Mouse (Mus musculus) lung, postnatal 14 days (tissue): ENCODE results near the gene Ntn5.
"Not testable (repeated sequence)": the region's sequence is repeated elsewhere in the genome, so short reads cannot be mapped to it uniquely, and the experiment has no call there.

Experiments
- DNase-seq: peaks from one replicate; pipeline ENCODE4 v3.0.0; 2021

Ntn5 gene

DNA sequence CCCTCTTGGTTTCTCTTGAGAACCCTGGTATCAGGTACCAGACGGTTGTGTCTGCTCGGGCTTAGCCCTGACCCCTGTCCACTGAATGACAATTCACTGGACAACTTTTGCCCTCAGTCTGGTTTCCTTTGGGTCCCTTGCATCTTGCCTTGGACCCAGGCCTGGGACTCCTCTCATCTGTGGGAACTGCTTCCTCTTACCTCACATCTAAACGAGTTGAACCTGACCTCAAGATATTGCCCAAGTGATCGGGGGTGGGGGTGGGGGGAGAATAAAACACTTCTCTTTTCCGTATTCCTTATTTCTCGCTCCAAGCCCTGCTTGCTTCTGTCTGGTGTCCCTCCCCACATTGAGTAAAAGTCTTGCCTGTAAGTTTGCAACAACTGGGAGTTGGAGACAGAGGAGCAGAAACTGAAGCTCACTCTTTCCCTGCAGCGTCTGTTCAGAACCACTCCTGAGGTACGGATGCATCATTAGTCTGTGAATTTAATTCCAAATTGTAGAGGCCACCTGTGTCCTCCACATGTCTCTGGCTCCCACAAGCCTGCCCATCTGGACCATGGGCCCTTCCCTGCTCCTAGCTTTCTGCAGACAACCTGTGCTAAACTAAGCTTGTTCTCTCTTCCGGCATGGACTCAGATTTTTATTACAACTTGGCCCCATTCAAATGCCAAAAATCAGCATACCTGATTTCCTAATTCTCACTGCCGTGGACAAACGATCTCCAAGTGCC, 22.9 kb upstream of the Ntn5 start:
- DNase-seq: no peak

DNA sequence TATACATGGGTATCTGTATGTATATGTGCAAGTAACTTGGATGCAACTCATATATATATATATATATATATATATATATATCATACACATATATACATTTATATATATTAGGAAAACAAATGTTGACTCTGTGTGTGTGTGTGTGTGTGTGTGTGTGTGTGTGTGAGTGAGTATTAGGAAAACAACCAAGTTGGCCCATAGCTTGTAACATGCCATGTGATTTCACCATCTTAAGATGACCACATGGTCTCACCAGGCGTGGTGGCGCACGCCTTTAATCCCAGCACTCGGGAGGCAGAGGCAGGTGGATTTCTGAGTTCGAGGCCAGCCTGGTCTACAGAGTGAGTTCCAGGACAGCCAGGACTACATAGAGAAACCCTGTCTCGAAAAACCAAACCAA, 22.1 kb upstream of the Ntn5 start:
- not testable (repeated sequence) for DNase-seq

DNA sequence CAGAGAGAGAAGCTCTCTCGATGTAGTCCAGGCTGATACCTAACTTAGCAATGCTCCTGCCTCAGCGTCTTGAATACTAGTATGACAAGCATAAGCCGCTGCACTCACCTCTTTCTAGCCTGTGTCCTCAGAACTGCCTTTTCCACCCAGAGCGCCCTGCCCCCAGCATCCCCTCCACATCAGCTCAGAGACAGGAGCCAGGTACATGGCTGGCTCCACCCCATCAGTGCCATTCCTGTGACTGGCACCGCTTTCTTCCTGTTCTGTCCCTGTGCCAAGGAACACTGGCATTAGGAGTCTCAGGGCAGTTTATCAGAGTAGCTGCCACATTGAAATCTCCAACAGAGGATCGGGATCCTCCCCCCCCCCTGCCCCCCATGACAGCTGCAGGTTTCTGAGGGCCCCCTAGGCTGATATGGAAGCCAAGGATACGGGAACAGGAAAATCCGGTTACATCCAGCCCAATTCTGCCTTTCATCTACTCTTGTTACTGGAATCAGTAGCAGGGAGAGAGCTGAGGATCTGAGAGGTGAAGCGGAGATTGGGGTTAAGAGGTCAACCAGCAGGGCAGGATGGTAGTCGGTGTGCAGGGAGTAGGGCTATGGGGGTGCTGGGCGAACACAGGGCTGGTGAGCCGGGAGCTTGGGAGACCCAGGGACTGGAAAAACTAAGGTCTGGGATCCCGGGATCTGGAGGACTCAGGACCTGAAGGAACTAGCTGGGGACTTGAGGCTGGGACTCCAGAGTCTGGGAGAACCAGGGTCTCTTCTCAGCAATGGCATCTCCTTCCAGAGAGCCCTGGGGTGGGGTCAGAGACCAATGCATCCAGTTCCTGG, 18.3 kb upstream of the Ntn5 start:
- DNase-seq: no peak

DNA sequence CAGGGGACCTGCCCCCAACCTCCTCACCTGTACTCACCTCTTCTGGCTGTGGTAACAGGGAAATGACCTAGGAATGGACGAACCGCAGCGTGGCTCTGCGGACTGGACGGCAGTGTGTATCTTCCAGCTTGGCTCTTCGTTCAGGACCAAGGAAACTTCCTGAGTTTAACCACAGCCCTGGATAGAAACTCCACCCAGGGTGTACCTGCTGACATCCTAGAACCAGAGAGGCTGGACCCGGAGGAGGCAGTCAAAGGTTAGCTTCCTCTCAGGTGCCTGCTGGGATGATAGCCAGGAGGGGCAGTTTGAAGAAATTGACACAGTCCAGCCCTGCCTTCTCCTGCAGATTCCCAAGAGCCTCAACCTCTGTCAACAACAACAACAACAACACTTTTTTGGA, 17.7 kb upstream of the Ntn5 start, which contains the start of gene Fut2:
Fut2 (minus strand) TSS at position 234 of the 400 bp plus-strand sequence.
- DNase-seq: no peak

DNA sequence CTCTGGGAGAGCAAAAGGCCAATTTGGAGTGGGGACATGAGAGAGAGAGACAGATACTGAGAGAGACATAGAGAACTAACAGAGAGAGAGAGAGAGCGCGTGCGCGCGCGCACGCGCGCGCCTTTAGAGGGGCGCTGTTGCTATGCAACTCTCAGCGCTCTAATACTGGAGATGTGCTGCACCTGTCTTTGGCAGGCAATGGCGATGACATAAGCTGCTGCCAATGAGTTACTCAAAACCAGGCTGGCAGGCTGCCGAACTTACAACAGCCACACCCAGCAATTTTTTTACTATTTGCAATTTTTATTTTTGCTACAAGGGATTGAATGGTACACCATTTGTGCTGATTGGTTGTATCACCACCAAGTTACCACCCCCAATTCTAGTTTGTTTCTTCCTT, 16.1 kb upstream of the Ntn5 start:
- no peak for DNase-seq

GRCm38 (mm10) chr7:45668921-45669320, 14.9 kb upstream of the Ntn5 start:
- DNase-seq: no peak

- no peak for DNase-seq
These were observed 6.1 kb upstream of the Ntn5 start for GRCm38 (mm10) chr7:45677627-45678295.

GRCm38 (mm10) chr7:45678513-45678912, 5.3 kb upstream of the Ntn5 start:
- no peak for DNase-seq

DNA sequence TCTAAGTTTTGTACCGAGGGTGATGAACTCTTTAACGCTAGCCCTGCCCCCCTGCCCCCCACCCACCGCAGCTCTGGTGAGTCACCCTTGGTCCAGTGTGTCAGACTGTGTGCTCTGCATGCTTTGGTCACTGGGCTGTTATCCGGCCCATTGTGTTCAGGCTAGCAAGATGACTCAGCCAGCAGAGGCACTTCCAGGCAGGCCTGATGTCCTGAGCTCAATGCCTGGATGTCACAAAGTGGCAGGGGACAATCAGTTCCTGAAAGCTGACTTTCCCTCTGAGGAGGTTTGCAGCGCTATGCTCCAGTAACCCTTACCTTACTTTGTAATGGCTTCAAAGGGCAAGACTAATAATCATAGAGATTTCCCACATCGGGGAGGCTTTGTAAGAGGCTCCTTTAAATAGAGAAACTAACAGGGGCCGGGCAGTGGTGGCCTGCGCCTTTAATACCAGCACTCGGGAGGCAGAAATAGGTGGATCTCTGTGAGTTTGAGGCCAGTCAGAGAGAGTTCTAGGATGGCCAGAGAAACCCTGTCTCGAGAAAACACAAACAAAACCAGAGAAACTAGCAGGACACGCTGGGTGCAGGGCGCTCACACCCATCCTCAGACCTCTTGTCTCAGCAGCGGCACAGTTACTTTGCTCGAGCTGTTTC, 3.7 kb upstream of the Ntn5 start:
- peak; percentile 44 for DNase-seq

DNA sequence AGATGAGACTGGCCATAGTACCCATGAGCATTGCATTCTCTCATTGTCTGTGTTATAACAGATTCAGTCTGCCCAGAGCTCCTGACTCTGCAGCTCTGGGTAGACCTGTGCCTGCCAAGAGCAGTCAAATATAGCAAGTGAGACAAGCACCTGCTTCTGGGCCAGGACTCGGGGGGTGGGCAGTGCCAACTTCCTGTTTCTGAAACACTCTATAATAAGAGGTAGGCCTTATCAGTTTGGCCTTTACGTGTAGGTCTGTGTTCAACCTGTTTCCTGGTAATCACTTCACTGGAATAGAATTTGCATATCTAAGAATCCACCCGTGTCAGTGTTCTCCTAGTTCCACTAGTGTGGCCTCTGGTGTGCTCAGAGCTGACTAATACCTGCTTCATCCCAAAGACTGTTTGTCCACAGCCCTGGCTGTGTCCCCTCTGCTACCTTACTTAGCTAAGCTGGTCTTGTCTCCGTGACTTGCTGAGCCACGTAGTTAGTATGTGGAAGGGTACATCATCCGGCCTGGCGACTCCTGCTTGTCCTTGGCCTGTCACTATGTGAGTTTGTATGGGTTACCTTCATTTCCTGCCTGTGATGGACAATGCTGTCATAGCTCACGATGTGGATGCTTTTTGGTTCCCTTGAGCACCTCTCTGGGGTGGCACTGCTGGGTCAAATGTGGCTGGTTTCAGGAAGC, 2.6 kb upstream of the Ntn5 start:
- peak; percentile 53 for DNase-seq

- peak; percentile 95 for DNase-seq
These were observed 1.4 kb upstream of the Ntn5 start for GRCm38 (mm10) chr7:45682144-45683126.

- no peak for DNase-seq
These were observed 2.0 kb downstream of the Ntn5 start for GRCm38 (mm10) chr7:45685811-45686210.

- no peak for DNase-seq
These were observed 3.0 kb downstream of the Ntn5 start for GRCm38 (mm10) chr7:45686841-45687240.

DNA sequence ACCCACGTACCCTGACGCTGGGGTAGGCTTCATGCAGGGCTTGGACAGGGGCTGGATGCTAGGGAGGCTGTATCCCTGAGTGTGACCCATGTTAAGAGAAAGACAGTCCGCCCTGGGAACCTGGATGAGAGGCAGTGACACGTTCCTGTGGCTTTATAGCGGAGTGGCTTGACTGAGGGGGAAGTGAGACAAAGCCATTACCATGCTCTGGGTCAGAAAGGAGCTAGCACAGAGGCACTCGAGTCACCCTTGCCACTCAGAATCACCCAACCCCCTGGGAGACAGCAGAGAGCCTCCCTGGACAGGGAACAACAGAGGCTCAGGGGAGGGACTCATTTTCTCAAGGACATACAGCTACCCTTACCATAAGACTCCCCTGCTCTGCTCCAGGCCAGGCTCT, 5.3 kb downstream of the Ntn5 start:
- DNase-seq: no peak

DNA sequence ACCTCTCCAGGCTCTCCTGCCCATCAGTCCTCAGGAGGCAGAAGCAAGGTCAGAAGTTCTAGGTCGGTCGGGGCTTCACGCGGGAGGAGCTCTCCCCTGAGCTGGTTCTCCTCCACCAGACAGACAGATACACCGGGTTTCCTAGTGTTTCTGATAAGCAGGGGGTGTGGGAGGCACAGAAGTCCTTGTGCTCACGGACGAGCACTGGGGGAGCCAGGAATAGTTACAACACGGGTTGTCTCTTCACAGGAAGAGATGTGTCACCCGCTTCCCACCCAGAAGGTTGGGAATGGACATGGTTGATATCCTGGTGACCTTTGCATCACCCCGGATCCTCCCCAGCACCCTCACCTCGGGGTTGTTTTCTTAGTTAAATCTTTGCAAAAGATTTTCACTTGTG, 6.0 kb downstream of the Ntn5 start:
- no peak for DNase-seq

DNA sequence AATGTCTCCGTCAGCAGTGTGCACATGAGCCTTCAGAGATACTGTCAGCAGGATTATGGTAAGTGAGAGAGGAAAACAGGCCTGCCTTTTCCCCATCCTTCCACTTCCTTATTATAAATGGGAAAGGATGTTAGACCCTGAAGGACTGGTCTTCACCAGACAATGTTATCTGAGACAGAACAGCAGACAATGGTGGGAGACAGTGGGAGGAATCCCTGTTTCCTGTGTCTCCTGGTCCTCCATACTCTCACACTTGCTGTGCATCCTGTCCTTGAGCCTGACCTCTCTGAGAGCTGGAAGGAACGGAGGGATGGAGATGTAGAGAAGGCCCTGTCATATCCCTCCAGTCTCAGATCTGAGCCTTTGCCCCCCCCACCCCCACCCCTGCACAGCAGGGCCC, 8.5 kb downstream of the Ntn5 start:
- DNase-seq: no peak

GRCm38 (mm10) chr7:45693921-45694591, 10.2 kb downstream of the Ntn5 start, which contains the start of gene Sec1:
Sec1 (minus strand) TSS chr7:45694402.
- DNase-seq: no peak

DNA sequence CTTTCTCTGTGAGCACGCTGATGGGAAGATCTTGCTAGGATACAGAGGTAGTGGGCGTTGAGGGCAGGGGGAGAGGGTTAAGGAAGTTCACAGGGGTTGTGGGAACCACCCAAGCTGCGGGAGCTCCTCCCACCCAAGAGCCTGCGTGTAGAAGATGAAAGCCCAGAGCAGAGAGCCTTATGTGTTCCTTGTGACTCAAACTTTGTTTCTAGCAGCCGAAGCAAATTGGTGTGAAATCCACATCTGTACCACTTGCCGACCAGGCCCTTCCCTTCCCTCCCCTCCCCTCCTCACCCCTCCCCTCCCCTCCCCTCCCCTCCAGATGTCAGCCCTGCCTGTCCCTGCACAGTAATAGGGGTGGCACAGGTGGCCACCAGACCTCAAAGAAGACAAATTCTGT, 11.3 kb downstream of the Ntn5 start:
- DNase-seq: no peak

GRCm38 (mm10) chr7:45697894-45698293, 14.1 kb downstream of the Ntn5 start:
- DNase-seq: no peak

GRCm38 (mm10) chr7:45699523-45700141, 15.8 kb downstream of the Ntn5 start, which contains the start of gene Car11:
Car11 (plus strand) TSS chr7:45699843.
- no peak for DNase-seq
